Mouse (Mus musculus) heart, postnatal 0 days (tissue): ENCODE data around the gene Grpel1. TPM values are rescaled to one million over a fixed set of nuclear protein-coding genes. Genes with fewer than 3 reads are reported as not detected.

ENCODE experiments used
- ATAC-seq: fragments of 200-750 bp; cut with Nextera tagmentation; 2 replicates; pipeline ENCODE4 v1.8.0; 2017; ENCODE audit warnings: low read depth, moderate number of reproducible peaks, moderate library complexity; ENCODE audit not compliant: insufficient read depth
- DNase-seq: peaks from one replicate; pipeline ENCODE4 v3.0.0-alpha.2; 2016; ENCODE audit warnings: low spot score
- H3K27ac ChIP-seq: fragments of 300-500 bp; sonication (generic); 2 replicates; pipeline ENCODE4 v1.5.1; 2014; ENCODE audit warnings: low read depth, mild to moderate bottlenecking
- H3K27me3 ChIP-seq: fragments of 300-500 bp; sonication (generic); 2 replicates; pipeline ENCODE4 v1.6.1; 2014; ENCODE audit warnings: low read length, mixed read lengths; ENCODE audit not compliant: control insufficient read depth, insufficient read depth
- H3K36me3 ChIP-seq: fragments of 300-500 bp; sonication (generic); replicated peaks from 2 replicates; pipeline ENCODE4 v1.6.1; 2014; ENCODE audit warnings: low read length, mixed read lengths; ENCODE audit not compliant: control insufficient read depth, insufficient read depth
- H3K4me1 ChIP-seq: fragments of 300-500 bp; sonication (generic); 2 replicates; pipeline ENCODE4 v1.6.1; 2014; ENCODE audit warnings: antibody characterized with exemption; ENCODE audit not compliant: control insufficient read depth, insufficient read depth
- H3K4me2 ChIP-seq: fragments of 300-500 bp; sonication (generic); 2 replicates; pipeline ENCODE4 v1.6.1; 2014; ENCODE audit warnings: low read depth, mild to moderate bottlenecking, low read length, moderate library complexity
- H3K4me3 ChIP-seq: fragments of 300-500 bp; sonication (generic); 2 replicates; pipeline ENCODE4 v1.5.1; 2014; ENCODE audit warnings: low read depth, low read length
- H3K9ac ChIP-seq: fragments of 300-500 bp; sonication (generic); replicated peaks from 2 replicates; pipeline ENCODE4 v1.6.1; 2014; ENCODE audit warnings: low read depth, low read length, mixed read lengths
- H3K9me3 ChIP-seq: fragments of 300-500 bp; sonication (generic); replicated peaks from 2 replicates; pipeline ENCODE4 v1.6.1; 2016; ENCODE audit warnings: low read length; ENCODE audit not compliant: control insufficient read depth
- CTCF ChIP-seq: IDR thresholded peaks from 2 replicates; pipeline ENCODE4 v1.5.1; 2016; ENCODE audit warnings: antibody characterized with exemption, control low read depth, low read depth
- EP300 ChIP-seq: IDR thresholded peaks from 2 replicates; pipeline ENCODE4 v1.6.1; 2016; ENCODE audit warnings: antibody characterized with exemption, low read depth
- WGBS: fragments of 180-500 bp; shearing (Covaris S2); extraction: QIAGEN DNeasy Blood & Tissue Kit; methylation state at CpG from one replicate; pipeline ENCODE4 v1.1.7; 2014; 5-methylcytosine and 5-hydroxymethylcytosine counted together
- polyA plus RNA-seq: library from polyadenylated mRNA; unstranded; fragments of >200 nt; fragmentation: Nextera tagmentation; extraction: Ambion mirVana; gene quantifications from 2 replicates; pipeline ENCODE4 v1.2.1, GENCODE M21; 2015
- total RNA-seq: library from RNA; depleted of rRNA; stranded (reverse); fragments of >200 nt; gene quantifications from 2 replicates; pipeline ENCODE4 v1.2.3, GENCODE M21; 2014; ENCODE audit warnings: low replicate concordance

Grpel1 gene
- total and polyA plus RNA-seq, 2 experiments from 2014 or later, result 30.1 to 84.0 TPM

- 0 out of 2 replicates have a peak, but pooled peaks have one; percentile 34 for ATAC-seq
- Histone ChIP-seq H3K4me2 (no peak overlapping the region), H3K9ac (no peak overlapping the region), H3K27me3 (peaks cover 42% of the 10 kb centered on the region), H3K36me3 (no peaks in the 10 kb centered on the region), H3K4me3 (no peak overlapping the region), H3K27ac (no peak overlapping the region), H3K4me1 (peaks cover 25% of the 10 kb centered on the region), H3K9me3 (no peaks in the 10 kb centered on the region)
- no peak for DNase-seq
- 14% methylated on average over 9 of the region's 10 CpGs for WGBS
- TF ChIP-seq EP300 (no peak), CTCF (no peak)
Observed at GRCm38 (mm10) chr5:36451119-36451518, 13.7 kb upstream of the Grpel1 start.

GRCm38 (mm10) chr5:36451872-36452389 is 12.9 kb upstream of the Grpel1 start:
- no peaks in the 10 kb centered on the region for H3K9me3 ChIP-seq
- 67% methylated on average over 10 of the region's 10 CpGs for WGBS
- peaks cover 42% of the 10 kb centered on the region for H3K27me3 ChIP-seq
- TF ChIP-seq CTCF (no peak), EP300 (no peak)
- H3K4me3 ChIP-seq, result no peak overlapping the region
- H3K36me3 ChIP-seq, result no peaks in the 10 kb centered on the region
- H3K4me2 ChIP-seq, result no peak overlapping the region
- H3K4me1 ChIP-seq, result peaks cover 25% of the 10 kb centered on the region
- no peak overlapping the region for H3K27ac ChIP-seq
- ATAC-seq, result no peak
- DNase-seq, result no peak
- no peak overlapping the region for H3K9ac ChIP-seq

GRCm38 (mm10) chr5:36452821-36453220 is 12.0 kb upstream of the Grpel1 start:
- no peak overlapping the region for H3K4me2 ChIP-seq
- 76% methylated on average over 6 of the region's 6 CpGs for WGBS
- H3K4me3 ChIP-seq, result no peak overlapping the region
- H3K4me1 ChIP-seq, result peaks cover 25% of the 10 kb centered on the region
- ATAC-seq, result no peak
- H3K9ac ChIP-seq, result no peak overlapping the region
- no peaks in the 10 kb centered on the region for H3K36me3 ChIP-seq
- H3K27me3 ChIP-seq, result peaks cover 34% of the 10 kb centered on the region
- H3K27ac ChIP-seq, result no peak overlapping the region
- TF ChIP-seq EP300, result no peak
- TF ChIP-seq CTCF, result no peak
- DNase-seq, result no peak
- no peaks in the 10 kb centered on the region for H3K9me3 ChIP-seq

- Histone ChIP-seq H3K4me1 (peaks cover 4% of the 10 kb centered on the region; the same call in 1 of the 2 replicates), H3K27ac (no peak overlapping the region), H3K27me3 (peaks cover 29% of the 10 kb centered on the region), H3K9ac (no peak overlapping the region), H3K4me2 (no peak overlapping the region), H3K4me3 (no peak overlapping the region), H3K36me3 (no peaks in the 10 kb centered on the region), H3K9me3 (no peaks in the 10 kb centered on the region)
- 78% methylated on average over 4 of the region's 4 CpGs for WGBS
- TF ChIP-seq EP300, result no peak
- TF ChIP-seq CTCF, result no peak
- ATAC-seq (no peak), DNase-seq (no peak)
Observed at GRCm38 (mm10) chr5:36457706-36458105, 7.1 kb upstream of the Grpel1 start.

GRCm38 (mm10) chr5:36458926-36459325 is 5.9 kb upstream of the Grpel1 start:
- H3K27me3 ChIP-seq, result peaks cover 29% of the 10 kb centered on the region
- DNase-seq (peak; percentile 28), ATAC-seq (no peak)
- H3K9me3 ChIP-seq, result no peaks in the 10 kb centered on the region
- WGBS, result 7% methylated on average over 4 of the region's 4 CpGs
- H3K4me3 ChIP-seq, result no peak overlapping the region
- no peak overlapping the region for H3K4me2 ChIP-seq
- peak; percentile 70 for TF ChIP-seq CTCF
- TF ChIP-seq EP300, result no peak
- H3K9ac ChIP-seq, result no peak overlapping the region
- H3K4me1 ChIP-seq, result peaks cover 4% of the 10 kb centered on the region; the same call in 1 of the 2 replicates
- H3K27ac ChIP-seq, result no peak overlapping the region
- no peaks in the 10 kb centered on the region for H3K36me3 ChIP-seq

- H3K27ac ChIP-seq, result no peak overlapping the region
- ATAC-seq (no peak), DNase-seq (no peak)
- peaks cover 6% of the 10 kb centered on the region; the same call in 1 of the 2 replicates for H3K4me1 ChIP-seq
- peaks cover 16% of the 10 kb centered on the region for H3K27me3 ChIP-seq
- TF ChIP-seq CTCF (no peak), EP300 (no peak)
- no peak overlapping the region for H3K4me2 ChIP-seq
- H3K4me3 ChIP-seq, result no peak overlapping the region
- 100% methylated on average over 2 of the region's 2 CpGs for WGBS
- no peaks in the 10 kb centered on the region for H3K36me3 ChIP-seq
- no peak overlapping the region for H3K9ac ChIP-seq
- no peaks in the 10 kb centered on the region for H3K9me3 ChIP-seq
Observed at GRCm38 (mm10) chr5:36460712-36461111, 4.1 kb upstream of the Grpel1 start.
